Mouse (Mus musculus): Measurements from ENCODE around the gene Rnf207. TPM values are rescaled to one million over a fixed set of nuclear protein-coding genes. Genes with fewer than 3 reads are reported as not detected.

Gene Rnf207
- 2.5 and 3.8 TPM in 2 replicates for polyA plus RNA-seq (2016; fragmentation: Nextera tagmentation; extraction: Ambion mirVana)

DNA sequence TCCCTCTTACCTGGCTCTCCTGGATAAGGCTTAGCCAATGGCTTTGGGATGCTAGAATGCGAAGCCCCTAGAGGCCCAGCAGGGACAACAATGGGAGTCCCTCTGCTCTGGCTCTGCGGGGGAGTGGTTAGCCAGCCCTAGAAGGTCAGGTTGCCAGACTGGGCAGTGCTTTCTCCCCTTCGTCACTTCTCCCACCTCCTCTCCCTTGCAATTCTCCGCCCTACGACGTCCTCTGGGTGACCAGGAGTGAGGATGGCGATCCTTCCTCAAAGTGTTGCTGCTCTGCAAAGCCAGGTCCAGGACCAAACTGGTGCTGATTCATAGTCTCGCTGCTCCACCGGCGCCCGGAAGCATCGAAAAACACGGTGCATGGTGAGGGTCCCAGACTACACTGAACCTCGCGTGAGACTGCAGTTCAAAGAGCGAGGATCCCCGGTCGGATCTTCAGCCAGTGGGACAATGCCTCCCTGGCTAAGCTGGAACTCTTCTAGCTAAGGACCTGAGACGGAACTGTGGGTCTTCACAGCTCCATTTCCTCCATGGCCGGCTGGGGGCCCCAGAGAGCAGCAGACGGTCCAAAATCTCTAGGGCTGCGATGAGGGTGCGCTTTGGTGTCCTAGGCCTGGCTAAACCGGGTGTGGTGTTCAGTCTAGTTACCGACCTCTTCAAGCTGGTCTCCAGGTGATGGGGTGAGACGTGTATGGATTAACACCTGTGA, at the start of gene Rnf207:
Rnf207 (minus strand) TSS at position 477 of the 718 bp plus-strand sequence.
- Histone ChIP-seq H3K27ac (no peak within 1 kb of the TSS), H3K4me2 (replicated peaks) (peak within 1 kb of the TSS; percentile 35), H3K27me3 (peaks cover 55% of the 10 kb centered on the region), H3K4me1 (peaks cover 18% of the 10 kb centered on the region), H3K9me3 (replicated peaks) (no peaks in the 10 kb centered on the region), H3K9ac (peak within 1 kb of the TSS; percentile 41; the same call in 1 of the 2 replicates), H3K4me3 (peak within 1 kb of the TSS; percentile 18), H3K36me3 (no peaks in the 10 kb centered on the region)
- ATAC-seq (ENCODE audit: low FRiP score) = no peak
- WGBS = 3% methylated on average over 26 of the region's 26 CpGs

DNA sequence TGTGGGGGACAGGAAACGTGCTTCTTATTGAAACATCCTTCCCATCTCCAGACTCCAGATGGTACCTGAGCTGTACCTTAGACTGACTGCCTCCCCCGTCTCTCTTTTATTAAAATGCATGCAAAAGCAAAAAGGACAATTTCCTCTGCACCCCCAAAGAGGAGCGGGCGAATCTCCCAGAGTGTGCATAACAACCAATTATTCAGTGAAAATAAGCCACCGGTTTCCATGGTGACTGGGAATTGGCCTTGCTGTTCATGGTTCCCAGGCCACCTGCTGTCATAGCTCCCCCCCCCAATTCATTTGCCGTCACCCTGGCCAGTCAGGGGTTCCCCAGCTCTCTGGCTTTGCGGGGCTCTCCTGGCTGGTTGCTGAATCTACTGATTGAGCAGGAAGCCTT, 46.4 kb upstream of the Rnf207 start:
- Histone ChIP-seq H3K4me1 (peaks cover 16% of the 10 kb centered on the region), H3K4me3 (no peak overlapping the region), H3K27ac (no peak overlapping the region), H3K36me3 (no peaks in the 10 kb centered on the region), H3K9ac (no peak overlapping the region), H3K27me3 (peaks cover 24% of the 10 kb centered on the region), H3K9me3 (replicated peaks) (no peaks in the 10 kb centered on the region), H3K4me2 (replicated peaks) (no peak overlapping the region)
- 49% methylated on average over 7 of the region's 7 CpGs for WGBS
- ATAC-seq (ENCODE audit: low FRiP score) = no peak

DNA sequence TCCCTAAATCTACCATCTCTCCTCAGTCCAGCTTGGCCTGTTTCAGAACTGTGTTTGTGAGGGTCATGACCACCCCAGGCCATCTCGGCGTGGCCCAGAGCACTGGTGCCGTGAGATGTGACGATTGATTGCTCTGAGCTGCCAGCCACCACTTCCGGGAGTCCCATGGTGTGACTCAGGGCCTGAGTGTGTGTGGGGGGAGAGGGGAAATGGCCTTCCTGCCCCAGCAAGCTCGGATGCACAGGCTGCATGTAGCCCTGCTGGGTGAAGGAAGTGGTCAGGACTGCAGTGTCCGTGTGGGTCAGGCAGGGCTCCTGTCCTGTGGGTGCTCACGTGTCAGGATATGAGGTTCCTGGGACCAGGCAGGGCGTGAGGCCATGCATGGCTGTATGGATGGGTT, 43.4 kb upstream of the Rnf207 start:
- Histone ChIP-seq H3K4me2 (replicated peaks) (no peak overlapping the region), H3K9ac (no peak overlapping the region), H3K4me1 (peaks cover 16% of the 10 kb centered on the region), H3K36me3 (no peaks in the 10 kb centered on the region), H3K27me3 (peaks cover 42% of the 10 kb centered on the region), H3K4me3 (no peak overlapping the region), H3K9me3 (replicated peaks) (no peaks in the 10 kb centered on the region), H3K27ac (no peak overlapping the region)
- WGBS = 72% methylated on average over 9 of the region's 9 CpGs
- no peak for ATAC-seq (ENCODE audit: low FRiP score)

DNA sequence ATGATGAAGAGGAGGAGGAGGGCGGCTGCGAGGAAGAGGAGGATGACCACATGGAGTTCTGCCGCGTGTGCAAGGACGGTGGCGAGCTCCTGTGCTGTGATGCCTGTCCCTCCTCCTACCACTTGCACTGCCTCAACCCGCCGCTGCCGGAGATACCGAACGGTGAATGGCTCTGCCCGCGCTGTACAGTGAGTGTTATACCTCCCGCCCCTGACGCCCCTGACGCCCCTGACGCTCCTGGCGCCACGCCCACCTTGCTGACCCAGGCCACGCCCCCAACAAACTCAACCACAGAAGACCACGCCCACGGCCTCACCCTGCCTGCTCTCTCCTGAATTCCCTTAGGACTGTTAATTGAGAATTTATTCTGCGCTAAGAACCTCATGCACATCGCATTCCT, 42.1 kb upstream of the Rnf207 start:
- ATAC-seq (ENCODE audit: low FRiP score) = peak; percentile 46; the same call in 1 of the 2 replicates
- Histone ChIP-seq H3K27ac (no peak overlapping the region), H3K9me3 (replicated peaks) (no peaks in the 10 kb centered on the region), H3K4me2 (replicated peaks) (peak overlapping the region; percentile 36), H3K36me3 (no peaks in the 10 kb centered on the region), H3K9ac (no peak overlapping the region), H3K4me3 (0 out of 2 replicates have a peak overlapping the region, but pooled peaks have one; percentile 0), H3K27me3 (peaks cover 34% of the 10 kb centered on the region), H3K4me1 (peaks cover 16% of the 10 kb centered on the region)
- WGBS = under 1% methylated on average over 21 of the region's 24 CpGs

DNA sequence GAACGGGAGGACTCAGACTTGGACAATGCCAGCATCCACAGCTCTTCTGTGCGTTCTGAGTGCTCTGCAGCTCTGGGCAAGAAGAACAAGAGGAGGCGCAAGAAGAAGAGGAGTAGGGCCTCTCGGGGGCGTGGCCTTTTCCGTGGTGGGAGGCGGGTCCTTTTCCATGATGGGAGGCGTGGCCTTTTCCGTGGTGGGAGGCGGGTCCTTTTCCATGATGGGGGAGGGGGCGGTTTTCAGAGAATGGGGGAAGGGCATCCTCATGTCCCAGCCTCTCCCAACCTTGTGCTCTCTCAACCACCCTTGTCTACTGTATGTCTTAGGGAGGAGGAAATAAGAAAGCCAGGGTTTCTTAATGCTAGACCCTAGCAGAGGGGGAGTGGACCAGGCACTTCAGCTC, 40.9 kb upstream of the Rnf207 start:
- Histone ChIP-seq H3K4me2 (replicated peaks) (no peak overlapping the region), H3K27ac (no peak overlapping the region), H3K36me3 (no peaks in the 10 kb centered on the region), H3K9ac (no peak overlapping the region), H3K4me3 (no peak overlapping the region), H3K4me1 (peaks cover 8% of the 10 kb centered on the region), H3K9me3 (replicated peaks) (no peaks in the 10 kb centered on the region), H3K27me3 (peaks cover 35% of the 10 kb centered on the region)
- no peak for ATAC-seq (ENCODE audit: low FRiP score)
- WGBS = 7% methylated on average over 11 of the region's 11 CpGs

DNA sequence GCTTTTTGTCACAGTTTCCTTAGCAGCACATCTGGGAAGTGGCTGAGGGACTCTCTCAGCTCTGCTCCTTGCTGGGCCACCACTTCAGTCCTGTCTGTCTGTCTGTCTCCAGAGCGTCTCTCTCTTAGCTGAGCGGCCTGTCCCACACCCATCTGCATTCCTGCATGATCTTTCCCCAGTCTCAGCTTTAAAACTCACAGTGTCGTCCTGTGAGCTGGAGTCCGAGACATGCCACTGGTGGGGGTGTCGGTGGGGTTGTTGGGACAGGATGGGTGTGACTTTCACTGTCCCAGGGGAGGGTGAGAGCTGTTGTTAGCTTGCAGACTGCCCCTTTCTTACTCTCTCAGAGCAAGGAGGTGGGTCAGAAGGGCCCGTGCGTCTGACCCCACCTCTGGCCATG, 36.9 kb upstream of the Rnf207 start:
- H3K4me2 ChIP-seq (replicated peaks) = no peak overlapping the region
- no peak overlapping the region for H3K27ac ChIP-seq
- no peaks in the 10 kb centered on the region for H3K36me3 ChIP-seq
- H3K27me3 ChIP-seq = peaks cover 62% of the 10 kb centered on the region
- no peak overlapping the region for H3K9ac ChIP-seq
- ATAC-seq (ENCODE audit: low FRiP score) = no peak
- no peak overlapping the region for H3K4me3 ChIP-seq
- peaks cover 17% of the 10 kb centered on the region for H3K4me1 ChIP-seq
- WGBS = 77% methylated on average over 7 of the region's 7 CpGs
- H3K9me3 ChIP-seq (replicated peaks) = no peaks in the 10 kb centered on the region

DNA sequence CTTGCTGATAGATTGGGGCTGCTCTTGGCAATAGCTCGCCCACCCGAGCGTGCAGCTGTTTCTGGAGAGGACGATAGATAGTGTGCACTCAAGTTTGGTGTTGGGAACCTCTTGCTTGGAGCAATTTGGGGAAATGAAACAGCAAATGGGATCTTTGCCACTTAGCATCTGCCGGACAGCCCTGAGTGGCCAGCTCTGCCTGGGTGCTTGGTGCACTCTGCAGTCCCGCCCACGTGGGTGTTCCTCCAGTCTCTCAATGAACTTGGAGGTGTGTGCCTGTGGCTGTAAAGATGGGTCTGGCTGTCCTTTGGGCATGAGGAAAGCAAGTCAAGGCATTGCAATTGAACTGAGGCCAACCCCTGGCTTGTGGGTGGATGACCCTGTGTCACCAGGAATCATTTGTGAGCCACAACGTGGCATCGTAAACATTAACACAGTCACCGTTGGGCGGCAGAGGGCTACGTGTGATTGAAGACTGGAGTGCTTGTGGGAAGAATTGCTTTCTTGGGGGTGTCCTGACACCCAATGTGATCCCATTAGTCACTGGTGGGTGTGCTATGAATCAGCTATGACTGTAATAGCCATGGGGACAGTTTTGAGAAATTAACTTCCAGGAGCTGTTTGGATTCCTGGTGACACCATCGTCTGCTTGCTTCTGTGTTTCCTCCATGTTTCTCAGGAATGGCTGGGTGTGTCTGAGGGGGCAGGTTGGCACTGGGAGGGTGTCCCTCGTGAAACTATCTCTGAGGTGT, 35.3 kb upstream of the Rnf207 start:
- Histone ChIP-seq H3K27ac (no peak overlapping the region), H3K4me3 (no peak overlapping the region), H3K4me1 (peaks cover 27% of the 10 kb centered on the region), H3K9me3 (replicated peaks) (no peaks in the 10 kb centered on the region), H3K9ac (no peak overlapping the region), H3K27me3 (peaks cover 58% of the 10 kb centered on the region), H3K4me2 (replicated peaks) (no peak overlapping the region), H3K36me3 (no peaks in the 10 kb centered on the region)
- ATAC-seq (ENCODE audit: low FRiP score) = no peak
- 82% methylated on average over 14 of the region's 14 CpGs for WGBS

DNA sequence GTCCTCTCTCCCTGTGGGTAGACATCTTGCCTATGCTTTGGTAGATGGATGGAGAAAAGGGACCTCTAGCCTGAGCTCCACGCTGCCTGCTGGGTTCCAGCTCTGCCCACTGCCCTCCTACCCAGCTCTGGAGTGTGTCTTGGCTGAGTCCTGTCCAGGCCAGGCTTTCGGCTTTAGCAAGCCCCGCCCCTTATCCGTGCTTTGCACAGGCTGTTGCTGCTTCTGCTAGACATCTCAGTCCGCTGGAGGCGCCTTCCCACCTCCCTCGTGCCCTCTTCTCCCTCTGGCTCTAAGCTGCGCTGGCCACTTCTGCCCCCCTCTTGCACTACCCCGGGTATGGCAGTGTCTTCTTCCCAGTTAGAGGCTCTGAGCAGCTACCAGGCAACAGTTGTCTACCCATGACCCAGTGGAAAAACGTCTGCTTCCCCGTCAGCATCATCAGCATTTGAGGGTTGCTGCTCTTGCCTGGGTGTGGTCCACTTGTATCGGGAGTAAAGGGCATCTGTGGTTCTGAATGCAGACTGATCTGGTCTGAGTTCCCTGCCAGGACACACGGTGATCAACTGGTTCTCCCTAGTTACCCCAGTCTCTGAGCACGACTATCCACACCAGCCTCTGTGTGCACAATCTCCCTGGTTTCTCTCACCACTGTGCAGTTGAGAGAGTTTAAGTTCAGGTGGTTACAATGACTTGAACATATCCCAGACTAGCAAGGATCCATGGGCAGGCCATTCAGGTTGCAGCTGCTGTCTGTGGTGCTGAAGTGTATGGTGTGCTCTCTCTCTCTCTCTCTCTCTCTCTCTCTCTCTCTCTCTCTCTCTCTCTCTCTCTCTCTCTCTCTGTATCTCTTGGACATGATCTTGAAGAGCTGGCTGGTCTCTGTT, 32.9 kb upstream of the Rnf207 start:
- H3K27ac ChIP-seq = no peak overlapping the region
- H3K9ac ChIP-seq = no peak overlapping the region
- ATAC-seq (ENCODE audit: low FRiP score) = peak; percentile 15; the same call in 1 of the 2 replicates
- H3K36me3 ChIP-seq = no peaks in the 10 kb centered on the region
- H3K4me3 ChIP-seq = no peak overlapping the region
- H3K27me3 ChIP-seq = peaks cover 68% of the 10 kb centered on the region
- WGBS = 13% methylated on average over 14 of the region's 14 CpGs
- peaks cover 30% of the 10 kb centered on the region for H3K4me1 ChIP-seq
- H3K9me3 ChIP-seq (replicated peaks) = no peaks in the 10 kb centered on the region
- H3K4me2 ChIP-seq (replicated peaks) = no peak overlapping the region

DNA sequence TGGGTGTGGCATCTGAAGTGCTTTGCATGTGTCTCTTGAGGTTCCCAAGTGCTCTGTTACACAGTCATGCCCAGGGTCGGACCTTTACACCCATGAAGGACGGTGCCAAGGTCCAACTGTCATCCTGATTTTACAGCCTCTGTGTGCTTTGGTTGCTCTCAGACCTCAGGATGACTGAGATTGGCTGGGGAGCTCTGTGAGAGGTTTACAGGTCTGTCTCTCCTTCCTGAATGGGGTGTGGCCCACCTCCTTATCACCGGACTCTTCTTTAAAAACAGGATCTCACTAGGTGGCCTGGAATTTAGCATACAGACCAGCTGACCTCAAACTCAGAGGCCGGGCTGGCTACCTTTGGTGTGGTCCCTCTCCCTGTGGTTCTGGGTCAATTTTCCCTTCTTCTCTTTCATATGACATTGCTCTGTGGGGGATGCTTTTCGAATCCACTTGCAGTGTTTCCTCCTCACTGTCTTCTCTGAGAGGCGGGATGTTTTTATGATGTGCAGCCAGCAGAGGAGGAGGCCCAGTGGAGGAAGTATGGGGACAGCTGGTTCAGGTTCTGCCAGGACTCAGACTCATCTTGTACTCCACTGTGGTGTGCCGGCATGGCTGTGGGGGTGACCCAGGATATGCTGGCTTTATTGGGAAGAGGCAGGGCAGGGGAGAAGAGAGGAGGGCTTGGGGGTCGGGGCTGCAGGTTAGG, 32.1 kb upstream of the Rnf207 start:
- H3K4me3 ChIP-seq = no peak overlapping the region
- ATAC-seq (ENCODE audit: low FRiP score) = no peak
- H3K9ac ChIP-seq = no peak overlapping the region
- H3K36me3 ChIP-seq = no peaks in the 10 kb centered on the region
- H3K9me3 ChIP-seq (replicated peaks) = no peaks in the 10 kb centered on the region
- WGBS = 39% methylated on average over 8 of the region's 8 CpGs
- H3K27ac ChIP-seq = no peak overlapping the region
- H3K27me3 ChIP-seq = peaks cover 68% of the 10 kb centered on the region
- H3K4me2 ChIP-seq (replicated peaks) = no peak overlapping the region
- H3K4me1 ChIP-seq = peaks cover 30% of the 10 kb centered on the region

DNA sequence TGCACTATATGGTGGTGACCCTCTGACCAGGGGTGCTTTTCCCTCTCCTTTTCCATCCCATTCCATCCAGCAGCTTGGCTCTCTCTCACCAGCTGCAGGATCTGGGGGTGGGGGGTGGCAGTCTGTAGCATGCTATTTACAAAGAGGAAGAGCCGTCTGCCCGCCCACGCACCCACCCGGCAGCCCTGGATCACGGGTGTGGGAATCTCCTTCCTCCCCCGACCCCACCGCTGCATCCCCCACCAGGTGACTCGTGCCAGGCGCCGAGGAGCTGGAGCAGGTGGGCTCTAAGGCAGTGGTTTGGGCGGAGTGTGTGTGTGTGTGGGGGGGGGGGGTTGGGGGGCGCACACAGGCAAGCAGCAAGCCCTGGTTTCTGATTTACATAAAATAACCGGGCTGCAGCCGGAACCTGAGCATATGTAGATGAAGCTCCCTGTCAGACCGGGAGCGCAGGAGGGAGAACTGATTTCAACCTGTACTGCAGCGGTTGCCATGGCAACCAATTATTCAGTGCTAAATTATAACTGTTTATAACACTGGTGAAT, 31.1 kb upstream of the Rnf207 start:
- H3K9me3 ChIP-seq (replicated peaks) = no peaks in the 10 kb centered on the region
- H3K9ac ChIP-seq = peak overlapping the region; percentile 48; the same call in 1 of the 2 replicates
- ATAC-seq (ENCODE audit: low FRiP score) = peak; percentile 44
- H3K4me2 ChIP-seq (replicated peaks) = peak overlapping the region; percentile 44
- H3K27me3 ChIP-seq = peaks cover 68% of the 10 kb centered on the region
- H3K27ac ChIP-seq = peak overlapping the region; percentile 77
- H3K4me3 ChIP-seq = 0 out of 2 replicates have a peak overlapping the region, but pooled peaks have one; percentile 7
- 8% methylated on average over 15 of the region's 17 CpGs for WGBS
- H3K4me1 ChIP-seq = peaks cover 30% of the 10 kb centered on the region
- no peaks in the 10 kb centered on the region for H3K36me3 ChIP-seq

DNA sequence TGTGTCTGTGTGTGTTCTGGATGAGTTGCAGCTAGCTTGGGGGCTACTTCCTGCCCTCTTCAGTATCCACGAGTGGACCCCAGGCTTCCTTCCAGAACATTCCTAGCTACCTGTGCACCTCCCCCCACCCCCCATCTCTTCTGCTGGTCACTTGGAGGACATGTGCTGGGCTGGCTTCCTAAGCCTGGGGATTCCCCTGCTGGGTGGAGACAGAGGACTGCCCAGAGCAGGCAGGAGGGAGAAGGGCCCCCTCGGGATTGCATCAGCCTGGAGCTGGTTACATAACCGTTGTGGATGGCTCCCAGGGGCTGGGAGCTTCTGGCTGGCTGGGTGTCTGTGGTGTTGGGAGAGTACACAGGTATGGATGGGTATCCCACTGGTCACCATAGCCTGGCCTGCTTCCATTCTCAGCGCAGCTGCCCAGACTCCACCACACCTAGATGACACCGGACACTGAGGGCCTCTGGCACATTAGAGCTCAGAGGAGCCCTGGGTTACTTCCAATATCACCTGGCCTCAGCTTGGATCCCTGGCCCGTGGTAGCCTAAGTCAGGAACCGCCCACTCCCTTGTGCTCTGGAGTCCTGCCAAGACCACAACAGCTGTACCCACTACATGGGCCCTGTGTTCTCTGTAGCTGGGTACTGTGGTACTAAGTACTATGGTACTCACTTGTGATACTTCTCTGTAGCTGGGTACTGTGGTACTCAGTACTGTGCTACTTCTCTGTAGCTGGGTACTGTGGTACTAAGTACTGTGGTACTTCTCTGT, 26.5 kb upstream of the Rnf207 start:
- H3K27ac ChIP-seq = no peak overlapping the region
- no peaks in the 10 kb centered on the region for H3K36me3 ChIP-seq
- no peak overlapping the region for H3K4me2 ChIP-seq (replicated peaks)
- H3K9me3 ChIP-seq (replicated peaks) = no peaks in the 10 kb centered on the region
- H3K9ac ChIP-seq = no peak overlapping the region
- peaks cover 16% of the 10 kb centered on the region for H3K4me1 ChIP-seq
- ATAC-seq (ENCODE audit: low FRiP score) = no peak
- peaks cover 58% of the 10 kb centered on the region for H3K27me3 ChIP-seq
- no peak overlapping the region for H3K4me3 ChIP-seq
- WGBS = 57% methylated on average over 7 of the region's 7 CpGs
